Mouse (Mus musculus): ENCODE results near the gene Fscn2. TPM values are rescaled to one million over a fixed set of nuclear protein-coding genes. Genes with fewer than 3 reads are reported as not detected.

Fscn2 gene
- not detected for polyA plus RNA-seq (2014; fragmentation: Illumina TruSeq; extraction: RNeasy Lipid Tissue Mini Kit (QIAGEN cat#74804); ENCODE audit: low read depth, low replicate concordance)

GRCm38 (mm10) chr11:120361295-120361694 lies at the start of gene Fscn2:
Fscn2 (plus strand) TSS chr11:120361534.

DNA sequence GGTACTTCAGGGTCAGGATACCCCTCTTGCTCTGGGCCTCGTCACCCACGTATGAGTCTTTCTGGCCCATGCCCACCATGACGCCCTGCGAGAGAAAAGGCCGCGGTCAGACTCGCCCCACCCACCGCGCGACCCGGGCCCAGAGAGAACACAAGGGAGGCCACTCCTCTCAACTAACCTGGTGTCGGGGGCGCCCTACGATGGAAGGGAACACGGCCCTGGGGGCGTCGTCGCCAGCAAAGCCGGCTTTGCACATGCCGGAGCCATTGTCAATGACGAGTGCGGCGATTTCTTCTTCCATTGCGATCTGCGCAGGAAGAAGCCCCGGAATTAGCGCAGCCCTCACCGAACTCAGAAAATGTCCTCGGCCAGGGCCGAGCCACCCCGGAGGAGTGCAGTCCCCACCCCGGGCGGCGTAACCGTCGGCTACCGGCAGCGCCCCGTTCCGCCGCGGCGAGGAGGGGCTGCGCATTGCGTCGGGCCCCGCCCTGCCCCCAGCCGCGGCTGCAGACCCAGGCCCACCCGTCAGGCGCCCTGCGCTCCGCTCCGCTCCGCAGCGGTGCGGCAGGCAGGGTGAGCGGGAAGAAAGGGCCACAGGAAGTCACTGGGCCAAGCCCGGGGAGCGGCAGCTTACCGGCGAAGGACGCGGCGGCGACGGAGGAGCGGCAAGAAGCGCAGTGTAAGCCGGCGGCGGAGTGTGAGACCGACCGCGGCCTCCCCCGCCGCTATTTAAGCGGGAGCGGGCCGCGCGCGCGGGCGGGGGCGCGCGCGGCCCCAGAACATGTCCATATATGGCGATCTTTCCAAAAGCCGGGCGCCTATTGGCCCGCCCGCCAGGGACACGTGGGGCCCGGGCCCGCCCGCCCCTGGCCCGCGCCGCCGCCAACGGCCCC lies 13.3 kb upstream of the Fscn2 start, which contains the start of gene Actg1:
Gene Actg1, minus strand, starts transcription at position 752 of the 893 bp plus-strand sequence.

GRCm38 (mm10) chr11:120378611-120379540 lies 17.5 kb downstream of the Fscn2 start, which contains the start of gene Faap100:
Faap100 (minus strand) TSS chr11:120378764.

Other genes with a start within 250 kb of the Fscn2 start
- gene Slc38a10, start 210.2 kb upstream of the Fscn2 start, polyA plus RNA-seq (2014; fragmentation: Illumina TruSeq; extraction: RNeasy Lipid Tissue Mini Kit (QIAGEN cat#74804); ENCODE audit: low read depth, low replicate concordance), result 3.6 TPM
- 1.7 TPM for gene Bahcc1, start 128.6 kb upstream of the Fscn2 start, polyA plus RNA-seq (2014; fragmentation: Illumina TruSeq; extraction: RNeasy Lipid Tissue Mini Kit (QIAGEN cat#74804); ENCODE audit: low read depth, low replicate concordance)
- gene Actg1, start 13.0 kb upstream of the Fscn2 start, polyA plus RNA-seq (2014; fragmentation: Illumina TruSeq; extraction: RNeasy Lipid Tissue Mini Kit (QIAGEN cat#74804); ENCODE audit: low read depth, low replicate concordance), result 383 TPM
- 0.29 TPM for gene Faap100, start 17.2 kb downstream of the Fscn2 start, polyA plus RNA-seq (2014; fragmentation: Illumina TruSeq; extraction: RNeasy Lipid Tissue Mini Kit (QIAGEN cat#74804); ENCODE audit: low read depth, low replicate concordance)
- gene Nploc4, start 76.2 kb downstream of the Fscn2 start, polyA plus RNA-seq (2014; fragmentation: Illumina TruSeq; extraction: RNeasy Lipid Tissue Mini Kit (QIAGEN cat#74804); ENCODE audit: low read depth, low replicate concordance), result 29.9 TPM
- gene Tspan10, start 81.1 kb downstream of the Fscn2 start, polyA plus RNA-seq (2014; fragmentation: Illumina TruSeq; extraction: RNeasy Lipid Tissue Mini Kit (QIAGEN cat#74804); ENCODE audit: low read depth, low replicate concordance), result not detected
- not detected for gene Pde6g, start 92.0 kb downstream of the Fscn2 start, polyA plus RNA-seq (2014; fragmentation: Illumina TruSeq; extraction: RNeasy Lipid Tissue Mini Kit (QIAGEN cat#74804); ENCODE audit: low read depth, low replicate concordance)
- 1.4 TPM for gene Oxld1, start 96.5 kb downstream of the Fscn2 start, polyA plus RNA-seq (2014; fragmentation: Illumina TruSeq; extraction: RNeasy Lipid Tissue Mini Kit (QIAGEN cat#74804); ENCODE audit: low read depth, low replicate concordance)
- gene Ccdc137, start 96.6 kb downstream of the Fscn2 start, polyA plus RNA-seq (2014; fragmentation: Illumina TruSeq; extraction: RNeasy Lipid Tissue Mini Kit (QIAGEN cat#74804); ENCODE audit: low read depth, low replicate concordance), result 13.4 TPM
- 16.2 TPM for gene Arl16, start 106.1 kb downstream of the Fscn2 start, polyA plus RNA-seq (2014; fragmentation: Illumina TruSeq; extraction: RNeasy Lipid Tissue Mini Kit (QIAGEN cat#74804); ENCODE audit: low read depth, low replicate concordance)
- 2.4 TPM for gene Mrpl12, start 123.1 kb downstream of the Fscn2 start, polyA plus RNA-seq (2014; fragmentation: Illumina TruSeq; extraction: RNeasy Lipid Tissue Mini Kit (QIAGEN cat#74804); ENCODE audit: low read depth, low replicate concordance)
- 2.2 TPM for gene Slc25a10, start 130.3 kb downstream of the Fscn2 start, polyA plus RNA-seq (2014; fragmentation: Illumina TruSeq; extraction: RNeasy Lipid Tissue Mini Kit (QIAGEN cat#74804); ENCODE audit: low read depth, low replicate concordance)
- gene Gcgr, start 169.2 kb downstream of the Fscn2 start, polyA plus RNA-seq (2014; fragmentation: Illumina TruSeq; extraction: RNeasy Lipid Tissue Mini Kit (QIAGEN cat#74804); ENCODE audit: low read depth, low replicate concordance), result not detected
- 1.0 TPM for gene Mcrip1, start 188.2 kb downstream of the Fscn2 start, polyA plus RNA-seq (2014; fragmentation: Illumina TruSeq; extraction: RNeasy Lipid Tissue Mini Kit (QIAGEN cat#74804); ENCODE audit: low read depth, low replicate concordance)
- not detected for gene Ppp1r27, start 189.6 kb downstream of the Fscn2 start, polyA plus RNA-seq (2014; fragmentation: Illumina TruSeq; extraction: RNeasy Lipid Tissue Mini Kit (QIAGEN cat#74804); ENCODE audit: low read depth, low replicate concordance)
- gene P4hb, start 211.7 kb downstream of the Fscn2 start, polyA plus RNA-seq (2014; fragmentation: Illumina TruSeq; extraction: RNeasy Lipid Tissue Mini Kit (QIAGEN cat#74804); ENCODE audit: low read depth, low replicate concordance), result 183 TPM
- 32.9 TPM for gene Arhgdia, start 220.1 kb downstream of the Fscn2 start, polyA plus RNA-seq (2014; fragmentation: Illumina TruSeq; extraction: RNeasy Lipid Tissue Mini Kit (QIAGEN cat#74804); ENCODE audit: low read depth, low replicate concordance)
- gene Alyref, start 236.8 kb downstream of the Fscn2 start, polyA plus RNA-seq (2014; fragmentation: Illumina TruSeq; extraction: RNeasy Lipid Tissue Mini Kit (QIAGEN cat#74804); ENCODE audit: low read depth, low replicate concordance), result 20.8 TPM
- 10.3 TPM for gene Anapc11, start 236.9 kb downstream of the Fscn2 start, polyA plus RNA-seq (2014; fragmentation: Illumina TruSeq; extraction: RNeasy Lipid Tissue Mini Kit (QIAGEN cat#74804); ENCODE audit: low read depth, low replicate concordance)
- gene Npb, start 246.9 kb downstream of the Fscn2 start, polyA plus RNA-seq (2014; fragmentation: Illumina TruSeq; extraction: RNeasy Lipid Tissue Mini Kit (QIAGEN cat#74804); ENCODE audit: low read depth, low replicate concordance), result not detected